Mouse (Mus musculus) telencephalon, adult 2 months (tissue): ENCODE measurements around the gene Pbx3.

Experiments used
- DNase-seq: peaks from one replicate; pipeline ENCODE4 v3.0.0-alpha.2; 2011; ENCODE audit warnings: low read depth, low spot score

Pbx3 gene

GRCm38 (mm10) chr2:34289726-34290125 lies 83.2 kb downstream of the Pbx3 start:
- no peak for DNase-seq

DNA sequence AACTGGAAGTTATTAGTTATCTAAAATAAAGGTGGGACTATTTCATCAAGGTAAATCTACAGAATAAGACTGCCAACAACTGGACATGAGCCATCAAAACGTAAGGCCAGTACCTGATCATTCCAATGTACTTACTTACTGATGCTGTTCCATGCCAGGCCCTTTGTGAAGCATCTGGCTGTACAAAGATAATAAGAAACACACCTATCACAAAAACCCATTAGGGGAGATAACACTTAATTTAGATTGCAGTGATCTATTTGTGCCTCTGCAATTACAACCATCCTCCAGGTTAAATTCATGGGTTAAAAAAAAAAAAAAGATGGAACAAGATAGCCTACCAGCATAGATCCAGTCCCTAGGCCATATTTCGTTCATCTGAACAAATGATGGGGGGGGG lies 88.7 kb downstream of the Pbx3 start:
- no peak for DNase-seq

DNA sequence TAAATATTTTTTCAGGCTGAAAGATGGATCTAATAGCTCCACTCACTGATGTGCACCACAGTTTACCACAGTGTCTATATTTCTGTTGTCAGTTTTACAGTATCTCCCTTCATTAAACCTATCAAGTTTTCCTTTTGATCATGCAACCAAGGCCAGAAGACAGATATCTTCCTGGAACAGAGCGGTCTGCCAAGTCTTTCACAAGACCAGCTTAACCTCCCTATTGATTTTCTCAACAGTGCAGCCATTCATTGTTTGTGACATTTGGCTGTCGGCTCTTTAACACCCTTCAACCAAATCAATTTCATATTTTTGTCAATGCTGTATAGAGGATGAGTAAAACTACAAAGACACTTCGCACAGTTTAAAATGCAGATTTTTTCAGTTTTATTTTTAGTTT lies 91.9 kb downstream of the Pbx3 start:
- no peak for DNase-seq

GRCm38 (mm10) chr2:34279726-34280125 lies 93.2 kb downstream of the Pbx3 start:
- DNase-seq: no peak

DNA sequence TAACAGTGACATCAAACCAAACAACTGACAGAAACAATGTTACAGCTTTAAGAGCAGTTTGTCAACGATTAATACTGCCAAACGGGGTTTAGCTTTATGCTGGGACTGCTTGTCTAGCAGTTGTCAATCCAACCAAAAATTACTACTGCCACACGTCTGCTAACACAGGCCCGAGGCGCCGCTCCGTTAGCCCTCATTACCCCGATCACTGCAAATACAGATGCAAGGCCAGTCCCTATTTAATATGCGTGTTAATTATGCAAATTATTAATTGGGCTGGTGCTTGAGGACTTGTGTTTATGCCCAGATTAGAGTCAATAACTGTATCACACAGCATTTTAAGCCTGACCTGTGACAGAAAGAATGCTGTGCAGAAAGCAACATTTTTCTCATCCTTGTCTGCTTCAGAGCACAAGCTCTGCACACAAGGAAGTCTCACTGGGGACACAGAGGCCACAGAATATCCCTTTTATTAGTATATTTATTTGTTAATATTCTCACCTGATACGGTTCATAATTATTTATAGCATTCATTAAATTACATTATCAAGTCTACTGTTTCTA lies 97.2 kb downstream of the Pbx3 start:
- no peak for DNase-seq

DNA sequence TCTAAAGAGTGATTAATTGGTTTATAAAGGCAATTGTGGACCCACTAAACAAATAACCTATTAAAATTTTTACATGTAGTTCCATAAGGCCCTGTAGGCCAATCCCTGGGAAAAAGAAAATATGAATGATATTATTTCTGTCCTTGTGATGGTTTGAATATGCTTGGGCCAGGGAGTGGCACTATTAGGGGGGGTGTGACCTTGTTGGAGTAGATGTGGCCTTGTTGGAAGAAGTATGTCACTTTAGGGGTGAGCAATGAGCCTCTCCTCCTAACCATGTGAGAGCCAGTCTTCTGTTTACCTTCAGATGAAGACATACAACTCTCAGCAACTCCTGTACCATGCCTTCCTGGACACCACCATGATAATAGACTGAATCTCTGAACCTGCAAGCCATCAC lies 110.9 kb downstream of the Pbx3 start:
- no peak for DNase-seq

- no peak for DNase-seq
Observed at GRCm38 (mm10) chr2:34260653-34261076, 112.3 kb downstream of the Pbx3 start.

- DNase-seq: no peak
Observed at GRCm38 (mm10) chr2:34258256-34258655, 114.7 kb downstream of the Pbx3 start.

DNA sequence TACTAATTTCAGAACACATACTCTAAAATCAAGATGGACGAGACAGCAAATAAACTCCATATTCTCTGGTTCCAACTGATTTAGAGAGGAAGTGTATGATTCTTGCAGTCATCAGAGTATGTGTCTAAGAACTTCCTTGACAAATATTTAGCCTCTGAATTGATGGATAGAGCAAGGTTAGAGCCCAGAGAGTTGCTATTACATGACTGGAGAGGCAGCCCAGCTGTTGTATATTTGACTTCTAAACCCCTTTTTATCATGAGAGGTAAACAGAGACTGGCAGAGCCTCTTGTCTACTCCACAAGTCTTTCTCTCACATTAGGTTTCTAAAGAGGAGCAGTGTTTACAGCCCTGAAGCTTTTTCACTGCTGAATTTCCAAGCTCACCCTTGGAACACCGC lies 115.3 kb downstream of the Pbx3 start:
- DNase-seq: no peak

GRCm38 (mm10) chr2:34256000-34256553 lies 116.9 kb downstream of the Pbx3 start:
- peak; percentile 15 for DNase-seq

DNA sequence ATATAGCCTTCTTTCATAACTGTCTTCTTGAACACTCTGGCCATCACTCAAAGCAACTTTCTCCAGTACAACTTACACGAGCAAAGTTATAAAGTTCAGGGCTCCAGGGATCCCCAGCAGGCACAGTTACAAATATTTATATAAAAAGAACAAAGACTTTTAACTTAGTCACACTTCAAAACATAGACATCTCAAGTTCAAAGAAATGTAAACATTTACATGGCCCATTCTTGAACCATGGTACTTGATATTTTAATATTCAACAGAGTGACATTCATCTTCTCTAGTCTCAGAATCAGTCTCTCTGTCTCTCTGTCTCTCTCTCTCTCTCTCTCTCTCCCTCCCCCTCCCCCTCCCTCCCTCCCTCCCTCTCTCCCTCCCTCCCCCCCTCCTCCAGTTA lies 119.3 kb downstream of the Pbx3 start:
- no peak for DNase-seq

- DNase-seq: no peak
Observed at GRCm38 (mm10) chr2:34253111-34253510, 119.8 kb downstream of the Pbx3 start.

DNA sequence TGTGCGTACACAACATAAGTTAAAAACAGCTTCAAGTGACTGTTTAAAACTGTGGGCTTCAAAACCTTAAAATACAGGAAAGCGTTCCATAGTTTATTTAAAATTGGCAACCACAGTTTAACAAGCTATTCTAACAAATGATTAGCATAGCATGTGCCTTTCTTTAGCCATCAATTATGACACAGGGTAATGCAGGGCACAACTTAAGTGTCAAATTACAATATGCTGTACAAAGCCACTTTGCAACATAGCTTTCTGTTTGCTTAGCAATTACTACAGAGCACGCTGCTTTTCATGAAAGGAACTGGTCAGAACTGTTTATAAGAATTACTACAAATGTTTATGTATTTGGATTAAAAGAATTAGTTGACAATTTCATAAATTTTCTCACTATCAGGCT lies 120.7 kb downstream of the Pbx3 start:
- no peak for DNase-seq

DNA sequence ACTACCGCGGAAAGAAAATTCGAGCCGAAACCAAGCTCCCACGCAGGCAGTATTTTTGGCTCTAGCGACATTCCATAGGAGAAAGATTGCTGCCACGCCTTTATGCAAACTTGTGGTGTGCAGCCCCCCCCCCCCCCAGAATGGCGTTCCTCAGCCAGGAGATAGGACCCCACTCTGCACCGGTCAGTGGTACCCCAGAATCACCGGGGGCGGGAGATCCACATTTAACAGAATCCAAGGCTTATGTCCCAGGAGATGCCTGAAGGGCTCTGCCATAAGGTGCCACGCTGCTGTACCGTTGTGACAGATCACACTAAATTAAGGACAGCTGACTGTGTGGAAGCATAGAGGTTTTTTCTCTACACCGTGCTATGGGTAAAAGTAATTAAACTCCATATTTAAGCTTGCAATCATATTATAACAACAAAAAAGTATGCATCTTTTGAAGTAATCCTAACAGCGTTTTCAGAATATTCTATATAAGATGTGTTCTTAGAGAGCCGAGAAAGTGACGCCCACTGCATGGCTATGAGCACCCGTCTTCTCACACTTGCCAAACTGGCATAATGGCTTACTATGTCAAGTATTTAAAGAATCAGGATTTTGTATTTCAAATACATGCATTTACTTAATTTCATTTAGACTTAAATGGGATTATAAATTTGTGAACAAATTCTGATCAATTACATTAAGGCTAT lies 122.8 kb downstream of the Pbx3 start:
- peak; percentile 29 for DNase-seq

DNA sequence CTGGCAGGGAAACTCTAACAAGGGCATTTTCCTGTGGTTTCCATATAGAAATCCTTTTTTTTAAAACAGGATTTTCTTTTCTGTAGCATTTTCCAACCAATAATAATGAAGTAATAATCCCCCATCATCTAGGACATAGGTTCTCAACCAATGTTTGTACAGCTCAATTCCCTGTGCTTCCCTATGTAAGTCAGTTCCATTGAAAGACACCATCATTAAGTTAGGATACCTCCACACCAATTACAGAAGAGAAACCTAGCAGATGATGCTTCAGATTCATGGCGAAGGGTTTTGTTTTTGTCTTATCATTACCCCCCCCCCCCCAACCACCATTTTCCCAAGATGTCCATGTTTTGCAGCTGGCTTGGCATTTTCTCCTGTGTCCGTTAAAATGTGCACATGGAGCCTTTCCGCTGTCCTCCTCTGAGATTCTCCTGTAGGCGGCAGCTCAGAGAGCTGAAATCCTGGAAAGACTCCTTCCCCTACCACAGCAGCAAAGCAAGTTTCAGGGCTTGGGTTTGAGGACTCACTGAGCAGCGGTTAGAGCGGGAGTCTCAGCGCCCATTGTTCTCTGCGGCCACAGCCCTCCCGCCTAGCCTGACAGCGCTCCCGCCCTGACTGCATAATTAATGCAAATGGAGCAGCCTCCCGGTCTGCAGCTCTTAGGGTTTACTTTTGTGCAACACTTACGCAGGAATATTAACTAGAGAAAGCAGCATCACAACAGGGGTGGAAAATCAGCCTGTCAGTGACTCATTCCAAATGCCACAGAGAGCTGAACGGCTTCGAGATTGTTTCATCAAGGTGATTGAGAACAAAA lies 123.6 kb downstream of the Pbx3 start:
- DNase-seq: peak; percentile 54

DNA sequence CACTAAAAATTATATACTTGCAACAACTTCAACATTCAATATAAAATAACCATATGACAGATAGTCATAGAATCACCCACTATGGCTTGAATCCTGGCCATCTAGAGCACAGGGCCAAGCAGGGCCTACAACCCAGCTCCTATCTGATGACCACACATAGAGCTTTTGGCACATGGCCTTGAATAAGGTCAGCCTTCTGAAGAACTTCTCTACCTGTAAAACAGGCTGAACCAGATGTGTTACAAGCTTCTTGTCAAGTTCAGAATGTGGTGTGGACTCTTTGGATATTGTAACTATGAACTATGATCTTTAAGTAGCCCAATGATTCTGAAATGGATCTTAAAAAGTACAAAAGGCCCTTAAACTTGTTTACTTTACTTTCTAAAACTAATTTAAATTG lies 132.1 kb downstream of the Pbx3 start:
- DNase-seq: no peak

- DNase-seq: no peak
Observed at GRCm38 (mm10) chr2:34239315-34239858, 133.6 kb downstream of the Pbx3 start.

DNA sequence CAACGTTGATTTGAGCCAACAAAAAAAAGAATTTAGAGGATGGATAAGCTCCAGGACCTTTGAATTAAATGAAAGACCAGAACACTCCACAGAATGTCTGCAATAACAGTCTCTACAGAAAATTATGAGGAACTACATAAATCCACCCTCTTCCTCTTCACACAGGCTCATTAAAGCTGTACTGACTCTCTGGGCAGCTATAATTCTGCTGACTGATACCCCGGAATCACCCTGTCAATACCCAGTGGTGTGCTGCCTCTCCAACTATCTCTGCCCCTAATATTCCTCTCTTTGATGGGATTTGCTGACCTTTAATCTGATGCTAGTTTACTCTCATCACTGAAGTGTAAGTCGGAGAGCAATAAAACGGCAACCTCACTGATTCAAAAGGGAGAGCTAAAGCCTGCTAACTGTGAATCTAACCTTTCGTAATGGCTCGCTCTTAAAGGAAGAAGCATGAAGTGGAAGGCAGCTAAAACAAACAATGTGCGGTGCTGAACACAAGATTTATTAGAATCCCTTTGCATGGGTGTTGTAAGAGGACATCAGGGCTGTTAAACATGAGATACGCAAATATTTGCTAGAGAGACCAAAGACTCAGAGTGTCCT lies 137.4 kb downstream of the Pbx3 start:
- DNase-seq: no peak

DNA sequence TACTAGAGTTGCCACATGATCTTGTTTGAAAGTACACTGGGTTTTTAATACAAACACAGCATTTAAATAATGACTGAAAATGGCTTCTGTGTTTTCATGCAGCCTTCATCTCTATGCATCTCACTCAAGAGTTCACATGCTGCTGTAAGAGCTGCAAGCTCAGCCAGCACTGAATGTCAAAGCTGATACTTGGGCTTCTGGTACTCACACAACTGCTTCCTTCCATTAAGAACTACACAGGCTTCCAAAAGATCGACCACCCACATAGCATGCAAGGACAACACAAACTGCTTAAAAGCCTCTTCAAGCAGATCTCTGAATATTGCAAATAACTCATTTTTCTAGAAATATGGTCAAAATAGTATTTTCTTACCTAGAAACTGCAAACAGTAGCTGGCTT lies 138.7 kb downstream of the Pbx3 start:
- DNase-seq: no peak

GRCm38 (mm10) chr2:34233271-34233670 lies 139.7 kb downstream of the Pbx3 start:
- DNase-seq: no peak

DNA sequence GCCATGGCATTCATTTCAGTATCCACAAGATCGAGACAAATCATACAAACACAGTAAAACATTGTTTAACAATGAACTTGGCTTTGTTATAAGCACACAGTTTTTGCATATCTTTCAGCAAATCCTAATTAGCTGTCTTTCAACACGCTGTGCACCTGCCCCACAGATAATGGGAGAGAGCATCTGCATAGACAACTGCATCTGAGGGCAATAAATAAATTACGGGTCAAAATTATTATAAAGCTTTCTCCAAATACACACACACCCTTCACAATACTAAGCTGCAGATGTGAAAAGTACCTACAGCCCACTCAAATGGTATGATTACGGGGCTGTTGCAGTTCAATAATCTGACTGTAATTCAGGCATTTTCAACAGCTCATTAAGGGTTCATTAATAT lies 145.3 kb downstream of the Pbx3 start:
- no peak for DNase-seq

DNA sequence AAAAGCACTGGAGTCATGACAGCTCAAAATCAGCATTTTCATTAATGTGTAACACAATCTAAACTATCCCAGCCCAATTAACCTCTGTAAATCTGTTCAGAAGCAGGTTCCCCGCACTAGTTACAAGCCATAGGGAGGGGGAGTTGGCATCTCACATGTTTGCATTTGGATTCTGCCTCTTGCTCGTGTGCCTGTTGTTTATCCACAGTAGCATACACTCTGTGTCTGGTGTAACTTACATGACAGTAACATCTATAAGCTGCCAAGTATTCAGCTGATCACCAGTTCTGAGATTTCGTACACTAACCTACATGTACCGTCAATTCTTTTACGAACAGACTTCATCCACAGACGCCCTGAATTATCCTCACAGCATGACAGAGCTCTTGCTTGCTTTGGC lies 147.5 kb downstream of the Pbx3 start:
- no peak for DNase-seq
